8 mouse cellular contexts compared by ENCODE assay signal in genomic region chr1:52799056-52799726, GRCm38 (mm10). TPM values are rescaled to one million over a fixed set of nuclear protein-coding genes. Genes with fewer than 3 reads are reported as not detected.
DNase-seq lines count a peak whose midpoint lies in the region; ATAC-seq and TF ChIP-seq lines count a peak whose summit lies in the region.

No protein-coding gene starts in this region.

- H3K27me3 ChIP-seq in midbrain, embryonic 13.5 days, result no peaks in the 10 kb centered on the region
- H3K27me3 ChIP-seq in midbrain, embryonic 10.5 days (ENCODE audit: low read depth, poor library complexity, severe bottlenecking), result no peaks in the 10 kb centered on the region
- no peaks in the 10 kb centered on the region for H3K27me3 ChIP-seq in heart, embryonic 16.5 days (ENCODE audit: control insufficient read depth, insufficient read depth, low read length)
- no peaks in the 10 kb centered on the region for H3K27me3 ChIP-seq in lung, postnatal 0 days (replicated peaks; ENCODE audit: insufficient read depth, low read length)
- no peaks in the 10 kb centered on the region for H3K27me3 ChIP-seq in splenic B cell, adult 2 months (ENCODE audit: control insufficient read depth, insufficient read depth, low read length, poor library complexity, severe bottlenecking)

- ATAC-seq in midbrain, embryonic 13.5 days, result no peak
- ATAC-seq in heart, embryonic 16.5 days (replicated peaks; ENCODE audit: extremely low read depth, insufficient read depth, low FRiP score), result peak; percentile 74
- ATAC-seq in lung, postnatal 0 days, result peak; percentile 68

- DNase-seq in cerebellum, adult 18-20 months, result peak; percentile 26 to 32
- no peak for DNase-seq in cerebellum, postnatal 14 days
- no peak for DNase-seq in midbrain, embryonic 10.5 days (ENCODE audit: low spot score)
- DNase-seq in lung, postnatal 0 days (ENCODE audit: low spot score), result peak; percentile 66
- DNase-seq in splenic B cell, adult 2 months (ENCODE audit: low read depth, low spot score), result peak; percentile 51
- DNase-seq in embryo, embryonic 10 days (ENCODE audit: low spot score), result no peak

- H3K27ac ChIP-seq in midbrain, embryonic 13.5 days, result peak overlapping the region; percentile 46; the same call in 1 of the 2 replicates
- no peak overlapping the region for H3K27ac ChIP-seq in midbrain, embryonic 10.5 days (replicated peaks)
- H3K27ac ChIP-seq in heart, embryonic 16.5 days (ENCODE audit: low read length), result peak overlapping the region; percentile 58
- no peak overlapping the region for H3K27ac ChIP-seq in lung, postnatal 0 days (ENCODE audit: low read length)

- 79% methylated on average over 10 of the region's 10 CpGs for WGBS in midbrain, embryonic 13.5 days
- WGBS in midbrain, embryonic 10.5 days, result 84% methylated on average over 10 of the region's 10 CpGs
- WGBS in heart, embryonic 16.5 days, result 34% methylated on average over 10 of the region's 10 CpGs
- 44% methylated on average over 10 of the region's 10 CpGs for WGBS in lung, postnatal 0 days

- no peak overlapping the region for H3K4me2 ChIP-seq in midbrain, embryonic 13.5 days (replicated peaks)
- peak overlapping the region; percentile 34 for H3K4me2 ChIP-seq in heart, embryonic 16.5 days (ENCODE audit: low read depth, low read length)
- 0 out of 2 replicates have a peak overlapping the region, but pooled peaks have one; percentile 1 for H3K4me2 ChIP-seq in lung, postnatal 0 days (replicated peaks; ENCODE audit: low read depth, low read length)

- H3K9ac ChIP-seq in midbrain, embryonic 13.5 days (replicated peaks), result no peak overlapping the region; the same call in 1 of the 2 replicates
- peak overlapping the region; percentile 36 for H3K9ac ChIP-seq in heart, embryonic 16.5 days (ENCODE audit: low read length)
- no peak overlapping the region for H3K9ac ChIP-seq in lung, postnatal 0 days (replicated peaks; ENCODE audit: low read depth)

- no peaks in the 10 kb centered on the region for H3K9me3 ChIP-seq in midbrain, embryonic 13.5 days
- no peaks in the 10 kb centered on the region for H3K9me3 ChIP-seq in midbrain, embryonic 10.5 days (replicated peaks)
- no peaks in the 10 kb centered on the region; the same call in 1 of the 2 replicates for H3K9me3 ChIP-seq in heart, embryonic 16.5 days (replicated peaks; ENCODE audit: control insufficient read depth, low read length)
- H3K9me3 ChIP-seq in lung, postnatal 0 days (ENCODE audit: low read length), result no peaks in the 10 kb centered on the region

- H3K36me3 ChIP-seq in midbrain, embryonic 13.5 days, result peaks cover 6% of the 10 kb centered on the region
- H3K36me3 ChIP-seq in midbrain, embryonic 10.5 days, result no peaks in the 10 kb centered on the region
- H3K36me3 ChIP-seq in heart, embryonic 16.5 days (ENCODE audit: control insufficient read depth, insufficient read depth), result peaks cover 4% of the 10 kb centered on the region; the same call in 1 of the 2 replicates
- no peaks in the 10 kb centered on the region for H3K36me3 ChIP-seq in lung, postnatal 0 days (ENCODE audit: insufficient read depth, low read length)
- H3K36me3 ChIP-seq in splenic B cell, adult 2 months (ENCODE audit: control insufficient read depth, insufficient read depth, low read length, poor library complexity, severe bottlenecking), result no peaks in the 10 kb centered on the region

- H3K4me1 ChIP-seq in midbrain, embryonic 13.5 days (replicated peaks), result no peaks in the 10 kb centered on the region; the same call in 1 of the 2 replicates
- 0 out of 2 replicates have a peak, but pooled peaks cover 2% of the 10 kb centered on the region for H3K4me1 ChIP-seq in midbrain, embryonic 10.5 days
- peaks cover 26% of the 10 kb centered on the region for H3K4me1 ChIP-seq in heart, embryonic 16.5 days (ENCODE audit: control insufficient read depth, insufficient read depth, low read length)
- H3K4me1 ChIP-seq in lung, postnatal 0 days (ENCODE audit: insufficient read depth, low read depth, low read length), result no peaks in the 10 kb centered on the region

- no peak overlapping the region for H3K4me3 ChIP-seq in midbrain, embryonic 13.5 days (replicated peaks)
- H3K4me3 ChIP-seq in midbrain, embryonic 10.5 days, result no peak overlapping the region
- peak overlapping the region; percentile 11; the same call in 1 of the 2 replicates for H3K4me3 ChIP-seq in heart, embryonic 16.5 days (ENCODE audit: low read length)
- H3K4me3 ChIP-seq in lung, postnatal 0 days (ENCODE audit: low read depth, low read length), result no peak overlapping the region

- no peak for TF ChIP-seq CTCF in lung, postnatal 0 days (IDR thresholded peaks at IDR 0.05)

- no peak for TF ChIP-seq EP300 in lung, postnatal 0 days (IDR thresholded peaks at IDR 0.05)

RNA-seq across cellular contexts. Expression of gene Inpp1, which starts 18.3 kb away (rescaled TPM):
- polyA plus RNA-seq in midbrain, embryonic 13.5 days (2015; fragmentation: Nextera tagmentation; extraction: Ambion mirVana), result 23.2 and 23.3 TPM in 2 replicates
- polyA plus RNA-seq in midbrain, embryonic 10.5 days (2016; fragmentation: Nextera tagmentation; extraction: Ambion mirVana), result 12.0 and 12.9 TPM in 2 replicates
- polyA plus RNA-seq in heart, embryonic 16.5 days (2015; fragmentation: Nextera tagmentation; extraction: Ambion mirVana), result 17.5 and 18.6 TPM in 2 replicates
- 9.3 and 10.4 TPM in 2 replicates for polyA plus RNA-seq in lung, postnatal 0 days (2015; fragmentation: Nextera tagmentation; extraction: Ambion mirVana)

RNA-seq across cellular contexts. Expression of gene Hibch, which starts 45.5 kb away (rescaled TPM):
- polyA plus RNA-seq in midbrain, embryonic 13.5 days (2015; fragmentation: Nextera tagmentation; extraction: Ambion mirVana), result 33.8 and 37.6 TPM in 2 replicates
- polyA plus RNA-seq in midbrain, embryonic 10.5 days (2016; fragmentation: Nextera tagmentation; extraction: Ambion mirVana), result 23.2 and 26.7 TPM in 2 replicates
- polyA plus RNA-seq in heart, embryonic 16.5 days (2015; fragmentation: Nextera tagmentation; extraction: Ambion mirVana), result 34.8 and 35.5 TPM in 2 replicates
- 14.1 and 17.2 TPM in 2 replicates for polyA plus RNA-seq in lung, postnatal 0 days (2015; fragmentation: Nextera tagmentation; extraction: Ambion mirVana)

Comparison
In these comparisons a context has a peak if more than half of its experiments do, and no peak if none do; other contexts are left out.
1. DNase-seq: peak in cerebellum, adult 18-20 months (2 of 2), lung, postnatal 0 days (single experiment) and splenic B cell, adult 2 months (single experiment); none in cerebellum, postnatal 14 days (0 of 2), midbrain, embryonic 10.5 days (single experiment) and embryo, embryonic 10 days (single experiment).
2. H3K27ac ChIP-seq: peak in midbrain, embryonic 13.5 days (single experiment) and heart, embryonic 16.5 days (single experiment); none in midbrain, embryonic 10.5 days (single experiment) and lung, postnatal 0 days (single experiment).